In genomic region chr2:21142616-21143015, GRCm38 (mm10) we compare ENCODE assay signal across 7 mouse cellular contexts.
DNase-seq lines count a peak whose midpoint lies in the region; ATAC-seq and TF ChIP-seq lines count a peak whose summit lies in the region.

No protein-coding gene starts in this region.

- intact Hi-C loops in left cerebral cortex, postnatal 25 days (cut with DNase I), result loop anchor here (1.0 kb wide), 1 partner anchor 174 kb away; the partner anchor contains the start of gene Arhgap21

- peak overlapping the region; percentile 60; the same call in 1 of the 2 replicates for H3K9ac ChIP-seq in lung, embryonic 14.5 days
- H3K9ac ChIP-seq in forebrain, postnatal 0 days, result peak overlapping the region; percentile 71
- peak overlapping the region; percentile 64 for H3K9ac ChIP-seq in neural tube, embryonic 11.5 days (ENCODE audit: low read length)

- H3K9me3 ChIP-seq in lung, embryonic 14.5 days (ENCODE audit: low read depth, low read length), result no peaks in the 10 kb centered on the region; the same call in 1 of the 2 replicates
- no peaks in the 10 kb centered on the region for H3K9me3 ChIP-seq in forebrain, postnatal 0 days (ENCODE audit: low read length)
- H3K9me3 ChIP-seq in neural tube, embryonic 11.5 days (ENCODE audit: control insufficient read depth, low read length), result no peaks in the 10 kb centered on the region

- ATAC-seq in lung, embryonic 14.5 days (ENCODE audit: insufficient read depth), result no peak
- ATAC-seq in forebrain, postnatal 0 days, result no peak; the same call in 1 of the 2 replicates
- ATAC-seq in neural tube, embryonic 11.5 days (ENCODE audit: insufficient read depth, low FRiP score, low TSS enrichment), result peak; percentile 20; the same call in 1 of the 2 replicates

- peak; percentile 26 for DNase-seq in lung, embryonic 14.5 days
- DNase-seq in lung, postnatal 10 days, result no peak
- DNase-seq in forebrain, postnatal 0 days, result no peak
- DNase-seq in left cerebral cortex, postnatal 25 days (ENCODE audit: low spot score in 2 of 2), result peak; percentile 13 to 37
- peak; percentile 17 for DNase-seq in neural tube, embryonic 11.5 days (ENCODE audit: low spot score)
- DNase-seq in adrenal gland, postnatal 10 days, result no peak
- DNase-seq in testis, postnatal 10 days (ENCODE audit: low spot score), result no peak

- H3K4me3 ChIP-seq in lung, embryonic 14.5 days (ENCODE audit: low read depth, low read length), result peak overlapping the region; percentile 52
- peak overlapping the region; percentile 58 for H3K4me3 ChIP-seq in forebrain, postnatal 0 days (ENCODE audit: low read depth, low read length)
- H3K4me3 ChIP-seq in neural tube, embryonic 11.5 days (ENCODE audit: low read depth, low read length), result peak overlapping the region; percentile 44

- no peaks in the 10 kb centered on the region for H3K36me3 ChIP-seq in lung, embryonic 14.5 days (ENCODE audit: insufficient read depth)
- H3K36me3 ChIP-seq in forebrain, postnatal 0 days (ENCODE audit: insufficient read depth), result no peaks in the 10 kb centered on the region
- H3K36me3 ChIP-seq in neural tube, embryonic 11.5 days (ENCODE audit: control insufficient read depth, insufficient read depth, low read length), result no peaks in the 10 kb centered on the region

- no peak overlapping the region; the same call in 1 of the 2 replicates for H3K27ac ChIP-seq in lung, embryonic 14.5 days (ENCODE audit: low read depth)
- peak overlapping the region; percentile 88 for H3K27ac ChIP-seq in forebrain, postnatal 0 days (ENCODE audit: low read depth, low read length)
- H3K27ac ChIP-seq in neural tube, embryonic 11.5 days (ENCODE audit: low read depth, low read length), result peak overlapping the region; percentile 67; the same call in 1 of the 2 replicates

- no peak for TF ChIP-seq CTCF in lung, embryonic 14.5 days (IDR thresholded peaks at IDR 0.05; ENCODE audit: low read depth)
- TF ChIP-seq CTCF in forebrain, postnatal 0 days (IDR thresholded peaks at IDR 0.05; ENCODE audit: low read depth), result no peak

- peaks cover 6% of the 10 kb centered on the region; the same call in 1 of the 2 replicates for H3K4me1 ChIP-seq in lung, embryonic 14.5 days (ENCODE audit: insufficient read depth)
- H3K4me1 ChIP-seq in forebrain, postnatal 0 days (ENCODE audit: insufficient read depth), result peaks cover 8% of the 10 kb centered on the region
- H3K4me1 ChIP-seq in neural tube, embryonic 11.5 days (ENCODE audit: control insufficient read depth, insufficient read depth, low read length), result no peaks in the 10 kb centered on the region

- H3K4me2 ChIP-seq in lung, embryonic 14.5 days, result peak overlapping the region; percentile 99
- peak overlapping the region; percentile 97 for H3K4me2 ChIP-seq in forebrain, postnatal 0 days (ENCODE audit: low read depth)
- H3K4me2 ChIP-seq in neural tube, embryonic 11.5 days (ENCODE audit: low read depth), result peak overlapping the region; percentile 93

- no peaks in the 10 kb centered on the region for H3K27me3 ChIP-seq in lung, embryonic 14.5 days (ENCODE audit: insufficient read depth, low read length)
- no peaks in the 10 kb centered on the region for H3K27me3 ChIP-seq in forebrain, postnatal 0 days (ENCODE audit: insufficient read depth, low read length)
- H3K27me3 ChIP-seq in neural tube, embryonic 11.5 days (ENCODE audit: control insufficient read depth, insufficient read depth, low read length), result no peaks in the 10 kb centered on the region

- 12% methylated on average over 2 of the region's 2 CpGs for WGBS in lung, embryonic 14.5 days
- WGBS in forebrain, postnatal 0 days, result 6% methylated on average over 2 of the region's 2 CpGs
- 32% methylated on average over 2 of the region's 2 CpGs for WGBS in neural tube, embryonic 11.5 days

Comparison
In these comparisons a context has a peak if more than half of its experiments do, and no peak if none do; other contexts are left out.
1. DNase-seq: peak in lung, embryonic 14.5 days (single experiment), left cerebral cortex, postnatal 25 days (2 of 2) and neural tube, embryonic 11.5 days (single experiment); none in lung, postnatal 10 days (single experiment), forebrain, postnatal 0 days (single experiment), adrenal gland, postnatal 10 days (single experiment) and testis, postnatal 10 days (single experiment).
2. Peak in every context shown above with its lines, with median percentiles within 50 percentile points of each other: H3K4me2 ChIP-seq, H3K4me3 ChIP-seq and H3K9ac ChIP-seq.